ENCODE assay signal across 8 mouse cellular contexts in the genomic region with DNA sequence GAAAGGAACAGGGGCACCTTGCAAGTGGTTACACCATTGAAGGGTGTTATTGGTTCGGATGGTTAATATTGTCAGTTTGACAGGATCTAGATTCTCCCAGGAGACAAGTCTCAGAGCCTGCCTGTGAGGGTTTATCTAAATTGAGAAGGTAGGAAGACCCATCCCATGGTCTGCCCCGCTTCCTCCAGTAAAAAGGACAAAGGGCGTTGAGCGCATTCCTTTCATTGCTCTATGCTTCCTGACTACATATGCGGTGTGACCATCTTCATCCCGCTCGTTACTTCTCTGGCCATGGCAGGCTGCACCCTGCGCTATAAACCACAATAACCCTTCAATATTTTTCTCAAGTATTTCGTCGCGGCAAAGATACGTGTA. TPM values are rescaled to one million over a fixed set of nuclear protein-coding genes. Genes with fewer than 3 reads are reported as not detected.
DNase-seq lines count a peak whose midpoint lies in the region; ATAC-seq and TF ChIP-seq lines count a peak whose summit lies in the region.

No protein-coding gene starts in this region.

- ATAC-seq in heart, embryonic 11.5 days (replicated peaks; ENCODE audit: insufficient number of reproducible peaks, low FRiP score, low TSS enrichment), result no peak
- ATAC-seq in forebrain, embryonic 11.5 days (replicated peaks; ENCODE audit: low FRiP score), result 0 out of 2 replicates have a peak, but pooled peaks have one; percentile 1
- no peak for ATAC-seq in liver, embryonic 13.5 days (ENCODE audit: low read depth)

- no peaks in the 10 kb centered on the region for H3K79me2 ChIP-seq in CH12.LX (replicated peaks; ENCODE audit: control insufficient read depth, extremely low read depth, insufficient read depth, poor library complexity, severe bottlenecking)

- H3K4me3 ChIP-seq in heart, embryonic 11.5 days (ENCODE audit: low read depth, low read length), result peak overlapping the region; percentile 51
- peak overlapping the region; percentile 53 to 60 (median 59) for H3K4me3 ChIP-seq in CH12.LX (replicated peaks in 1 of 3; ENCODE audit: low read depth in 2 of 3, low read length in 2 of 3, poor library complexity in 1 of 3)
- peak overlapping the region; percentile 39 for H3K4me3 ChIP-seq in forebrain, embryonic 11.5 days (ENCODE audit: low read depth, low read length)
- H3K4me3 ChIP-seq in liver, embryonic 13.5 days (replicated peaks), result peak overlapping the region; percentile 50

- no peaks in the 10 kb centered on the region for H3K9me3 ChIP-seq in heart, embryonic 11.5 days (replicated peaks; ENCODE audit: control insufficient read depth, low read length)
- H3K9me3 ChIP-seq in CH12.LX (replicated peaks; ENCODE audit: low read length), result no peaks in the 10 kb centered on the region
- H3K9me3 ChIP-seq in forebrain, embryonic 11.5 days (ENCODE audit: control insufficient read depth, low read length), result no peaks in the 10 kb centered on the region
- H3K9me3 ChIP-seq in liver, embryonic 13.5 days (replicated peaks), result no peaks in the 10 kb centered on the region

- TF ChIP-seq EP300 in CH12.LX (IDR thresholded peaks at IDR 0.05; ENCODE audit: low read length), result no peak

- no peak for DNase-seq in heart, adult 9 months (ENCODE audit: low spot score in 2 of 2)
- DNase-seq in CH12.LX (ENCODE audit: extremely low read depth), result no peak
- DNase-seq in forebrain, embryonic 11.5 days (ENCODE audit: low spot score), result no peak
- DNase-seq in liver, embryonic 13.5 days, result no peak
- no peak for DNase-seq in adrenal gland, adult 8-10 months
- no peak for DNase-seq in gastrocnemius, postnatal 36 days
- no peak for DNase-seq in left cerebral cortex, adult 18-20 months (ENCODE audit: low spot score in 2 of 2)

- dilution Hi-C loops in CH12.LX (cut with MboI; ENCODE audit: extremely low pct_ligation_motif_present, extremely low pct_unique_long_range_greater_than_20kb, low sequenced_read_pairs), result no loop called here

- H3K27ac ChIP-seq in heart, embryonic 11.5 days (ENCODE audit: low read depth, low read length), result 0 out of 2 replicates have a peak overlapping the region, but pooled peaks have one; percentile 35
- H3K27ac ChIP-seq in CH12.LX (ENCODE audit: insufficient read depth, low read depth), result no peak overlapping the region
- no peak overlapping the region for H3K27ac ChIP-seq in forebrain, embryonic 11.5 days (ENCODE audit: low read depth, low read length)
- H3K27ac ChIP-seq in liver, embryonic 13.5 days, result peak overlapping the region; percentile 52

- intact Hi-C loops in gastrocnemius, postnatal 36 days (cut with DNase I), result loop anchor here (2.0 to 5.0 kb wide), 2 partner anchors 208 to 346 kb away; no protein-coding TSS in a partner anchor

- TF ChIP-seq POLR2A in CH12.LX (IDR thresholded peaks at IDR 0.05; ENCODE audit: low read depth, low read length), result no peak

- no peak for TF ChIP-seq CTCF in CH12.LX (conservative IDR thresholded peaks at IDR 0.05 in 1 of 2, IDR thresholded peaks at IDR 0.05 in 1 of 2; ENCODE audit: low read depth in 2 of 2, low read length in 2 of 2)

- H3K9ac ChIP-seq in heart, embryonic 11.5 days (ENCODE audit: low read depth, low read length), result peak overlapping the region; percentile 64; the same call in 1 of the 2 replicates
- peak overlapping the region; percentile 65 for H3K9ac ChIP-seq in CH12.LX (ENCODE audit: insufficient read depth, low read depth)
- H3K9ac ChIP-seq in forebrain, embryonic 11.5 days (ENCODE audit: low read length), result peak overlapping the region; percentile 62
- peak overlapping the region; percentile 59 for H3K9ac ChIP-seq in liver, embryonic 13.5 days

- H3K27me3 ChIP-seq in heart, embryonic 11.5 days (ENCODE audit: control insufficient read depth, insufficient read depth, low read length), result no peaks in the 10 kb centered on the region
- no peaks in the 10 kb centered on the region for H3K27me3 ChIP-seq in CH12.LX (replicated peaks)
- no peaks in the 10 kb centered on the region for H3K27me3 ChIP-seq in forebrain, embryonic 11.5 days (ENCODE audit: control insufficient read depth, insufficient read depth, low read length)
- peaks cover 5% of the 10 kb centered on the region; the same call in 1 of the 2 replicates for H3K27me3 ChIP-seq in liver, embryonic 13.5 days

- H3K4me1 ChIP-seq in heart, embryonic 11.5 days (ENCODE audit: control insufficient read depth, insufficient read depth, low read length), result peaks cover 6% of the 10 kb centered on the region; the same call in 1 of the 2 replicates
- H3K4me1 ChIP-seq in CH12.LX (ENCODE audit: control insufficient read depth in 1 of 2, insufficient read depth in 2 of 2), result peaks cover 2 to 28% of the 10 kb centered on the region in 2 experiments; a peak in 3 of 4 replicates
- H3K4me1 ChIP-seq in forebrain, embryonic 11.5 days (replicated peaks; ENCODE audit: control insufficient read depth, insufficient read depth, low read length), result no peaks in the 10 kb centered on the region; the same call in 1 of the 2 replicates
- H3K4me1 ChIP-seq in liver, embryonic 13.5 days (replicated peaks), result peaks cover 36% of the 10 kb centered on the region

- 22% methylated on average over 12 of the region's 12 CpGs for WGBS in heart, embryonic 11.5 days (ENCODE audit: insufficient replicate concordance)
- 19% methylated on average over 12 of the region's 12 CpGs for WGBS in forebrain, embryonic 11.5 days
- WGBS in liver, embryonic 13.5 days (ENCODE audit: insufficient replicate concordance), result 11% methylated on average over 12 of the region's 12 CpGs

- H3K4me2 ChIP-seq in heart, embryonic 11.5 days, result peak overlapping the region; percentile 76
- peak overlapping the region; percentile 81 for H3K4me2 ChIP-seq in CH12.LX (ENCODE audit: insufficient read depth, low read depth, poor library complexity, severe bottlenecking)
- H3K4me2 ChIP-seq in forebrain, embryonic 11.5 days (ENCODE audit: low read depth, low read length, severe bottlenecking), result peak overlapping the region; percentile 70
- H3K4me2 ChIP-seq in liver, embryonic 13.5 days, result peak overlapping the region; percentile 70

- H3K36me3 ChIP-seq in heart, embryonic 11.5 days (ENCODE audit: control insufficient read depth, insufficient read depth, low read length), result no peaks in the 10 kb centered on the region; the same call in 1 of the 2 replicates
- H3K36me3 ChIP-seq in CH12.LX (replicated peaks in 1 of 2; ENCODE audit: control insufficient read depth in 1 of 2, insufficient read depth in 1 of 2, low read length in 1 of 2), result peaks cover 2 to 3% of the 10 kb centered on the region in 2 experiments
- H3K36me3 ChIP-seq in forebrain, embryonic 11.5 days (ENCODE audit: control insufficient read depth, insufficient read depth, low read length), result no peaks in the 10 kb centered on the region
- H3K36me3 ChIP-seq in liver, embryonic 13.5 days, result peaks cover 4% of the 10 kb centered on the region

- in situ Hi-C loops in CH12.LX (cut with MboI; ENCODE audit: low pct_ligation_motif_present, low pct_unique_long_range_greater_than_20kb, low sequenced_read_pairs), result loop anchor here (5.0 kb wide), 2 partner anchors 41 to 141 kb away; no protein-coding TSS in a partner anchor

- no peak for TF ChIP-seq RAD21 in CH12.LX (IDR thresholded peaks at IDR 0.05; ENCODE audit: low read depth, low read length)

TF ChIP-seq in CH12.LX, 34 proteins besides CTCF, POLR2A, EP300 and RAD21:
- no peak for TF ChIP-seq MYC (IDR thresholded peaks at IDR 0.05; ENCODE audit: low read depth, low read length)
- no peak for TF ChIP-seq BHLHE40 (IDR thresholded peaks at IDR 0.05; ENCODE audit: low read depth, low read length)
- no peak for TF ChIP-seq JUND (conservative IDR thresholded peaks at IDR 0.05; ENCODE audit: low read depth, low read length)

RNA-seq across cellular contexts. Expression of a gene that starts 8.4 kb away (rescaled TPM):
- 6.3 and 6.7 TPM in 2 replicates for polyA plus RNA-seq in heart, embryonic 11.5 days (2014; fragmentation: Nextera tagmentation; extraction: Ambion mirVana)
- total RNA-seq in CH12.LX (2012; rRNA removed) (8.1 and 9.0 TPM in 2 replicates), CH12.LX (2014; rRNA removed) (4.1 and 5.1 TPM in 2 replicates)
- 7.7 and 9.0 TPM in 2 replicates for polyA plus RNA-seq in CH12.LX (2012; ENCODE audit: insufficient read length, low read depth)
- 6.0 and 7.4 TPM in 2 replicates for polyA plus RNA-seq in forebrain, embryonic 11.5 days (2014; fragmentation: Nextera tagmentation; extraction: Ambion mirVana)
- 7.0 and 8.2 TPM in 2 replicates for polyA plus RNA-seq in liver, embryonic 13.5 days (2015; fragmentation: Nextera tagmentation; extraction: Ambion mirVana)
- total RNA-seq in adrenal gland, adult 8-10 months (2022), result 10 to 100 TPM; 49.6 to 76.3 (median 64.9) TPM
- total RNA-seq in gastrocnemius, postnatal 36 days (2021), result 10 to 100 TPM; 19.0 to 20.7 TPM
- total RNA-seq in left cerebral cortex, adult 18-20 months (2021), result 10 to 100 TPM; 77.2 to 78.9 TPM

RNA-seq across cellular contexts. Expression of a gene that starts 56.3 kb away (rescaled TPM):
- 29.3 and 30.6 TPM in 2 replicates for polyA plus RNA-seq in heart, embryonic 11.5 days (2014; fragmentation: Nextera tagmentation; extraction: Ambion mirVana)
- 157 and 186 TPM in 2 replicates for total RNA-seq in CH12.LX (2012; rRNA removed)
- total RNA-seq in CH12.LX (2014; rRNA removed), result 137 and 139 TPM in 2 replicates
- polyA plus RNA-seq in CH12.LX (2012; ENCODE audit: insufficient read length, low read depth), result 224 and 228 TPM in 2 replicates
- polyA plus RNA-seq in forebrain, embryonic 11.5 days (2014; fragmentation: Nextera tagmentation; extraction: Ambion mirVana), result 56.8 and 60.3 TPM in 2 replicates
- 53.6 and 59.5 TPM in 2 replicates for polyA plus RNA-seq in liver, embryonic 13.5 days (2015; fragmentation: Nextera tagmentation; extraction: Ambion mirVana)
- total RNA-seq in adrenal gland, adult 8-10 months (2022), result 10 to 100 TPM; 29.3 to 40.7 (median 34.2) TPM
- 1 to 10 TPM; 6.1 to 8.3 TPM for total RNA-seq in gastrocnemius, postnatal 36 days (2021)
- 10 to 100 TPM; 27.8 to 28.6 TPM for total RNA-seq in left cerebral cortex, adult 18-20 months (2021)

Comparison
In these comparisons a context has a peak if more than half of its experiments do, and no peak if none do; other contexts are left out.
1. H3K27ac ChIP-seq: peak in heart, embryonic 11.5 days (single experiment) and liver, embryonic 13.5 days (single experiment); none in CH12.LX (single experiment) and forebrain, embryonic 11.5 days (single experiment).
2. Peak in every context shown above with its lines, with median percentiles within 50 percentile points of each other: H3K4me2 ChIP-seq, H3K4me3 ChIP-seq and H3K9ac ChIP-seq.